Mouse (Mus musculus): Measurements from ENCODE around the gene Fcer1a. TPM values are rescaled to one million over a fixed set of nuclear protein-coding genes. Genes with fewer than 3 reads are reported as not detected.

The Fcer1a gene
- total and polyA plus RNA-seq, 3 experiments = 0.42 to 2.0 TPM; not detected in 1

DNA sequence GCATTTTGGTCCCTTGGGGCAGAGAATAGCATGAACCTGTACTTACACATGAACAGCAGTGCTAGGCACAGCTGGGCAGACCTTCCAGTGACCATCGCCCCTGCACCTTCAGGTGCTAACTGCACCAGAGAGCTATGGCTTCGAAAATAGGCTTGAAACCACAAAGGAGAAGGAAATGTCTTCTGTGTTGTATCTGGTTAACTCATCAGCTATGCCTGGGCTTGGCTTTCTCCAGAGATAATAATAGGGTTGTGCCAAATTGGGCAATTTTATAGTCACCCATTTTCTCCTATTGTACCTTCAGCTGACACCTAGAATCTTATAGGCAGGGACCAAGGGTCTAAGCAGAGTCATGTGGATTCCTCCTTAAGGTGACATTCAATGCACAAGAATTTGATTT, at the start of gene Fcer1a (continued):
- TF ChIP-seq CTCF (IDR thresholded peaks at IDR 0.05 in 2 of 3, conservative IDR thresholded peaks at IDR 0.05 in 1 of 3; ENCODE audit: control insufficient read depth in 1 of 3, insufficient read depth in 1 of 3, low read depth in 2 of 3, low read length in 3 of 3, poor library complexity in 1 of 3, severe bottlenecking in 1 of 3) = no peak
- no peak for TF ChIP-seq TBP (IDR thresholded peaks at IDR 0.05; ENCODE audit: low read depth, low read length)

- H3K79me2 ChIP-seq (ENCODE audit: control insufficient read depth, insufficient read depth, low read length, poor library complexity) = no peaks in the 10 kb centered on the region
Measured at GRCm38 (mm10) chr1:173265701-173266100, 38.7 kb upstream of the Fcer1a start, which contains the start of gene Olfr418. Gene Olfr418 (plus strand): TSS chr1:173266001.

GRCm38 (mm10) chr1:173249888-173250287, 22.9 kb upstream of the Fcer1a start:
- Histone ChIP-seq H3K4me1 (ENCODE audit: control insufficient read depth in 1 of 2, insufficient read depth in 2 of 2, low read length in 2 of 2) (no peaks in the 10 kb centered on the region), H3K9me3 (replicated peaks; ENCODE audit: insufficient read depth, low read length) (no peaks in the 10 kb centered on the region)
- no peak for TF ChIP-seq MEF2A (IDR thresholded peaks at IDR 0.05; ENCODE audit: extremely low read depth, insufficient replicate concordance, low read depth, low read length, poor library complexity, severe bottlenecking)
- no peak for TF ChIP-seq KAT2A (conservative IDR thresholded peaks at IDR 0.05; ENCODE audit: low read depth, low read length)
- TF ChIP-seq RCOR1 (IDR thresholded peaks at IDR 0.05; ENCODE audit: low read depth, low read length) = no peak
- no peak for TF ChIP-seq GATA1 (IDR thresholded peaks at IDR 0.05; ENCODE audit: low read depth, low read length)
- no peak for TF ChIP-seq ELF1 (IDR thresholded peaks at IDR 0.05; ENCODE audit: low read depth, low read length)
- TF ChIP-seq ETS1 (IDR thresholded peaks at IDR 0.05; ENCODE audit: low read depth, low read length) = no peak
- TF ChIP-seq MAZ (IDR thresholded peaks at IDR 0.05; ENCODE audit: low read depth, low read length) = no peak
- no peak for TF ChIP-seq NELFE (IDR thresholded peaks at IDR 0.05; ENCODE audit: low read depth, low read length)
- no peak for TF ChIP-seq CHD1 (IDR thresholded peaks at IDR 0.05; ENCODE audit: low read depth, low read length)
- no peak for TF ChIP-seq POLR2AphosphoS5 (IDR thresholded peaks at IDR 0.05; ENCODE audit: borderline replicate concordance, low read depth, low read length)

More at GRCm38 (mm10) chr1:173265701-173266100, 38.7 kb upstream of the Fcer1a start, which contains the start of gene Olfr418:
- Histone ChIP-seq H3K27me3 (ENCODE audit: control insufficient read depth in 1 of 2, insufficient read depth in 2 of 2, low read length in 2 of 2) (no peaks in the 10 kb centered on the region; a peak in 1 of 4 replicates), H3K27ac (ENCODE audit: control insufficient read depth, low read depth, low read length) (no peak within 1 kb of the TSS), H3K4me1 (ENCODE audit: control insufficient read depth in 1 of 2, insufficient read depth in 2 of 2, low read length in 2 of 2) (0 out of 4 replicates have a peak, but pooled peaks cover 0 to 2% of the 10 kb centered on the region in 2 experiments), H3K9ac (ENCODE audit: control insufficient read depth, low read depth, low read length, poor library complexity, severe bottlenecking) (no peak within 1 kb of the TSS), H3K36me3 (ENCODE audit: control insufficient read depth in 1 of 2, insufficient read depth in 2 of 2, low read length in 2 of 2) (no peaks in the 10 kb centered on the region; a peak in 1 of 4 replicates), H3K4me3 (ENCODE audit: control insufficient read depth in 1 of 2, insufficient read depth in 1 of 2, low read depth in 2 of 2, low read length in 2 of 2) (no peak within 1 kb of the TSS), H3K9me3 (replicated peaks; ENCODE audit: insufficient read depth, low read length) (no peaks in the 10 kb centered on the region)
- no peak for DNase-seq (ENCODE audit: low read depth, low spot score)
- TF ChIP-seq MAFK (IDR thresholded peaks at IDR 0.05; ENCODE audit: borderline replicate concordance, low read depth, low read length) = no peak
- TF ChIP-seq BHLHE40 (IDR thresholded peaks at IDR 0.05; ENCODE audit: borderline replicate concordance, low read depth, low read length) = no peak
- no peak for TF ChIP-seq SIN3A (IDR thresholded peaks at IDR 0.05; ENCODE audit: low read length)
- no peak for TF ChIP-seq ELF1 (IDR thresholded peaks at IDR 0.05; ENCODE audit: low read depth, low read length)
- TF ChIP-seq RCOR1 (IDR thresholded peaks at IDR 0.05; ENCODE audit: low read depth, low read length) = no peak
- no peak for TF ChIP-seq MYC (IDR thresholded peaks at IDR 0.05; ENCODE audit: low read depth, low read length)
- TF ChIP-seq SMC3 (IDR thresholded peaks at IDR 0.05; ENCODE audit: low read depth, low read length) = no peak
- no peak for TF ChIP-seq TAL1 (IDR thresholded peaks at IDR 0.05; ENCODE audit: low read length)
- no peak for TF ChIP-seq ETS1 (IDR thresholded peaks at IDR 0.05; ENCODE audit: low read depth, low read length)
- TF ChIP-seq CTCF (IDR thresholded peaks at IDR 0.05 in 2 of 3, conservative IDR thresholded peaks at IDR 0.05 in 1 of 3; ENCODE audit: control insufficient read depth in 1 of 3, insufficient read depth in 1 of 3, low read depth in 2 of 3, low read length in 3 of 3, poor library complexity in 1 of 3, severe bottlenecking in 1 of 3) = no peak
- no peak for TF ChIP-seq POLR2A (IDR thresholded peaks at IDR 0.05; ENCODE audit: control insufficient read depth in 1 of 2, insufficient read depth in 1 of 2, low read depth in 1 of 2, low read length in 2 of 2, poor library complexity in 1 of 2)
- no peak for TF ChIP-seq MEF2A (IDR thresholded peaks at IDR 0.05; ENCODE audit: extremely low read depth, insufficient replicate concordance, low read depth, low read length, poor library complexity, severe bottlenecking)
- no peak for TF ChIP-seq TBP (IDR thresholded peaks at IDR 0.05; ENCODE audit: low read depth, low read length)
- no peak for TF ChIP-seq HCFC1 (IDR thresholded peaks at IDR 0.05; ENCODE audit: low read depth, low read length)
- no peak for TF ChIP-seq MXI1 (IDR thresholded peaks at IDR 0.05; ENCODE audit: low read depth, low read length)
- TF ChIP-seq CHD2 (IDR thresholded peaks at IDR 0.05; ENCODE audit: low read length) = no peak
- TF ChIP-seq NELFE (IDR thresholded peaks at IDR 0.05; ENCODE audit: low read depth, low read length) = no peak

More at GRCm38 (mm10) chr1:173249888-173250287, 22.9 kb upstream of the Fcer1a start:
- no peaks in the 10 kb centered on the region for H3K27me3 ChIP-seq (ENCODE audit: control insufficient read depth in 1 of 2, insufficient read depth in 2 of 2, low read length in 2 of 2)
- no peak overlapping the region for H3K4me3 ChIP-seq (ENCODE audit: control insufficient read depth in 1 of 2, insufficient read depth in 1 of 2, low read depth in 2 of 2, low read length in 2 of 2)
- no peak overlapping the region for H3K9ac ChIP-seq (ENCODE audit: control insufficient read depth, low read depth, low read length, poor library complexity, severe bottlenecking)
- H3K36me3 ChIP-seq (ENCODE audit: control insufficient read depth in 1 of 2, insufficient read depth in 2 of 2, low read length in 2 of 2) = no peaks in the 10 kb centered on the region
- no peak for DNase-seq (ENCODE audit: low read depth, low spot score)
- H3K27ac ChIP-seq (ENCODE audit: control insufficient read depth, low read depth, low read length) = no peak overlapping the region
- H3K79me2 ChIP-seq (ENCODE audit: control insufficient read depth, insufficient read depth, low read length, poor library complexity) = no peaks in the 10 kb centered on the region

Measured in MEL (cell line).